Mouse (Mus musculus) gastrocnemius, postnatal 36 days (tissue): ENCODE measurements around the gene Fus. TPM values are rescaled to one million over a fixed set of nuclear protein-coding genes. Genes with fewer than 3 reads are reported as not detected.
"Not testable (repeated sequence)": the region's sequence is repeated elsewhere in the genome, so short reads cannot be mapped to it uniquely, and the experiment has no call there.

Experiments
- DNase-seq, 2 experiments: peaks; one replicate each; pipeline ENCODE4 v3.0.0; 2022
- intact Hi-C: fragments of 180-260 bp; cut with DNase I; formaldehyde crosslinking; loops from one replicate; pipeline ENCODE4 v1.15.1; 2025
- total RNA-seq, 2 experiments: library from RNA; stranded (reverse); gene quantifications; 2 replicates each; pipeline ENCODE4 v1.2.3; 2021

Gene Fus
- total RNA-seq, 2 experiments from 2014 or later: 60.9 to 92.2 TPM

DNA sequence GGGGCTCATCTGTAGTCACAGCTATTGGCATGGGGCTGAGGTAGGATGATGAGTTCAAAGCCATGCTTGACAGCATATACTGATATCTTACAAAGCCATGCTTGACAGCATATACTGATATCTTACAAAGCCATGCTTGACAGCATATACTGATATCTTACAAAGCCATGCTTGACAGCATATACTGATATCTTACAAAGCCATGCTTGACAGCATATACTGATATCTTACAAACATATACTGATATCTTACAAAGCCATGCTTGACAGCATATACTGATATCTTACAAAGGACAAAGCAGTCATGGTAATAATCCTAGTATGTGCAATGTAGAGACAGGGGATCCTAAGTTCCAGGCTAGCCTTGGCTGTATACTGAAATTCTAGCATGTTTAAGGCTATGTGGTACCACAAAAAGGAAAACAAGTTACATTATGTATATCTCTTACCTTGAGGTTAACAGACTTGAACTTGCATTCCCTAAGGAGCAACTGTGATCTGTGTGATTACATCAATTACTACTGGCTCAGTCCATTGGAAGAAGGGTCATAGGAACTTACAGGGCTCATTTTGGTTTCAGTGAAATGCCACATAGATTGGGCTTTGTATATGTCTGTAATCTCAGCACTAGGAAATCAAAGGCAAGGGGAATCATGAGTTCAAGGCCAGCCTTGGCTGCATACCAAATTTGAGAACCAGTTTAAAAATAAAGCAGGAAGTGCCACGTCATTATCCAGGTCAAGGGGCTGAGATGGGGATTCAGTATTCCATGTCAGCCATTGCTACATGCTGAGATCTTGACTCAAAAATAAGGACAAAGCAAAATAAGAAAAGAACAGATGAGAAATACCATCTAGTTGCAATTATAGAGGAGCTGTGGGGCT is 33.1 kb downstream of the Fus start:
- no peak for DNase-seq
- intact Hi-C loops: no loop called here

DNA sequence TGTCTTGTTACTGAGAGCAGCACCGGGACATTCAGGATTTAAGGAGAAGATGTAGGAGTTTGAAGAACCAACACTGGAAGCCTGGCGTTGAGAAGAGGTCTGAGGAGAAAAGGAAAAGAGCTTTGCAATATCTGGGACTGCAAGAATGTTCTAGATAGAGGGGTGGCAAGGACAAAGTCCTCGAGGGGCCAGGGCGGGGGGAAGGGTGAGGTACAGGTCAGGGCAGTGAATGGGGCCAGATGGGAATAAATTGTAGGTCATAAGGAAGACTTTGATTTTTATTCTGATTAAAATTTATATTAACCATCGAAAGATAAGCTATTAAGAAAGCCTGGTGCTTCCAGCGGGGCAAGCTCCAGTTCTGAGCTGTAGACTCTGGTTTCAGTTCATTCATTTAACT is 35.8 kb downstream of the Fus start:
- intact Hi-C loops: no loop called here

DNA sequence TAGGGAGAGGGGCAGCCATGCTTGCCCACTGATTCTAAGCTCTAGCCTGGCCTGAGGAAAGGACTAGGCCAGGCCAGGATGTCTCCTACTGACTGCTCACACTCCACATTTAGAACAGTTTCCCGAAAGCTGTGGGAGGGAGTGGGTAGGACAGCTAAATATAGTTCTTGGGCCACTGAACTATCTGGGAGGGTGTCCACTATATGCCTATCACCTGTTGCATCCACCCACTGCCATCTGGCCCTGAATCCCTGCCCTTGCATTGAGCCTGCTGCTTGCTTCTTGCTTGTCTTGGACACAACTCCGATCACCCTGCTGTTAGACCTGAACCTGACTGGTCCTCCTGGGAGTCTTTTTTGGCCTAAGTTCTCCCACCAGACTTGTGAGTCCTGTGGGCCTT is 36.4 kb downstream of the Fus start, which contains the start of gene Trim72:
TSS of gene Trim72 (plus strand) at position 262 of the 400 bp plus-strand sequence.
- intact Hi-C loops: no loop called here
- peak in 1 of 2 experiments; percentile 39 for DNase-seq

More for the DNA sequence above, 35.8 kb downstream of the Fus start:
- DNase-seq: no peak

GRCm38 (mm10) chr7:128004150-128004486 is 36.9 kb downstream of the Fus start:
- no peak for DNase-seq
- intact Hi-C loops: no loop called here

DNA sequence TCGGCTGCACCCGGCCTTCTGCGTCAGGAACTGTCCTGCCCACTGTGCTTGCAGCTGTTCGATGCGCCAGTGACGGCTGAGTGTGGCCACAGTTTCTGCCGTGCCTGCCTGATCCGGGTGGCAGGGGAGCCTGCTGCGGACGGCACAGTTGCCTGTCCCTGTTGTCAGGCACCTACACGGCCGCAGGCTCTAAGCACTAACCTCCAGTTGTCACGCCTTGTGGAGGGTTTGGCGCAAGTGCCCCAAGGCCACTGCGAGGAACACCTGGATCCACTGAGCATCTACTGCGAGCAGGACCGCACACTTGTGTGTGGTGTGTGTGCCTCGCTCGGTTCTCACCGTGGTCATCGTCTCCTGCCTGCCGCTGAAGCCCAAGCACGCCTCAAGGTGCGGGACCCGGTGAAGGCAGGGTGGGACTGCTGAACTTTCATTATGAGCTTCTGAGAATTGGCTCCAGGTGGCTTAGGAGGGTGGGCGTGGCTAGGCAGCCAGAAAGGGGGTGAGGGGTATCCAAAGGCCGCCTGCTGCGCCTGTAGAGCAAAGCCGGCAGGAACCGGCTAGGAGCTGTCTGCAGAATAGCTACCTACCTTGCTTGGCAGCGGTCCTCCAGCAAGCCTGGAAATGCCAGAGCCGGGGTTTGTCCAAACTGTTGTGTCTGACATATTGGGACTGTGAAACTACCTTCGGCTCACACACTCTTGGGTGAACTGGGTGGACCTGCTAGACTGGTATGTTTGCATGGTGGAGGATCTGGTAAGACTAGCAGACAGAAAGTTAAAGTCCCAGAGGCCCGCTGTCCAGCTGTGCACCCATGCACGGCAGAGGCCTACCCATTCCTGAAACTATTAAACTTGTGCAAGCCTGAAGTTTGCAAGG is 37.5 kb downstream of the Fus start:
- intact Hi-C loops: loop anchor here (5.0 kb wide), 1 partner anchor 203 kb away; the partner anchor contains the start of gene Cox6a2
- DNase-seq: peak; percentile 36 to 42

- intact Hi-C loops: loop anchor here (5.0 kb wide), 1 partner anchor 201 kb away; the partner anchor contains the start of gene Cox6a2
- DNase-seq: no peak
Observed at GRCm38 (mm10) chr7:128006193-128006592, 38.9 kb downstream of the Fus start.

DNA sequence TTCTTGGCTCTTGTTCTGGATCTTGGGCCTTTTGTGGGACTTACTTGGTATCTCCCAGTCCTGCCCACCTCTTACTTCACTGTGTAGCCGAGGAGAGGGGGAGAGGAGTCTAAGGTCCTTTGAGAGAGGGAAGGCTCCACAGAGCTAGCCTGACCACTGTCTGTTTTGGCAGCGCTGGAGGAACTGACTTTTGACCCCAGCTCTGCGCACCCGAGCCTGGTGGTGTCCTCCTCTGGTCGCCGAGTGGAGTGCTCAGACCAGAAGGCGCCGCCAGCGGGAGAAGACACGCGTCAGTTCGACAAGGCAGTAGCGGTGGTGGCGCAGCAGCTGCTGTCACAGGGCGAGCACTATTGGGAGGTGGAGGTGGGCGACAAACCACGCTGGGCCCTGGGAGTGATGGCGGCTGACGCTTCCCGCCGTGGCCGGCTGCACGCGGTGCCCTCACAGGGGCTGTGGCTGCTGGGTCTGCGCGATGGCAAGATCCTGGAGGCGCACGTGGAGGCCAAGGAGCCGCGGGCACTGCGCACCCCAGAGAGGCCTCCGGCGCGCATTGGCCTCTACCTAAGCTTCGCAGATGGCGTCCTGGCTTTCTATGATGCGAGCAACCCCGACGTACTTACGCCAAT is 42.6 kb downstream of the Fus start:
- DNase-seq: no peak
- intact Hi-C loops: loop anchor here (5.0 kb wide), 1 partner anchor 197 kb away; the partner anchor contains the start of gene Cox6a2

- no peak for DNase-seq
- intact Hi-C loops: no loop called here
Observed at GRCm38 (mm10) chr7:128012136-128012780, 45.0 kb downstream of the Fus start.

DNA sequence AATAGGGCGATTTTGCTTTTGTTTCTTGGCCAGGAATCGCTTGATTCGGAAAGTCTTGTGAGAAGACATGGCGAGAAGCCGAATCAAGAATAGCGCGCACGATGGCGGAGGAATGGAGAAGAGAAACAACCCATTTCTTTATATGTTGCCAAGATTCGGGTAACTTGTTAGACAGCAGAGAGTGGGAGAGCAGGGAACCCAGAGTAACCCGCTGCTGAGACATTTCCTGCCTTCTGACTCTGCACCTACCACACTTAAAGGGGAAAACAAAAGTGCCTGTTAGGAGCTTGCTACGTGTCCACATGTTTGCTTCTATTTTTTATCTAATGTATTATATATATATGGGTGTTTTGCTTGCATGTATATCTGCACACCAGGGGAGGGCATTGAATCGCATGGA is 45.9 kb downstream of the Fus start:
- DNase-seq: no peak
- intact Hi-C loops: no loop called here

DNA sequence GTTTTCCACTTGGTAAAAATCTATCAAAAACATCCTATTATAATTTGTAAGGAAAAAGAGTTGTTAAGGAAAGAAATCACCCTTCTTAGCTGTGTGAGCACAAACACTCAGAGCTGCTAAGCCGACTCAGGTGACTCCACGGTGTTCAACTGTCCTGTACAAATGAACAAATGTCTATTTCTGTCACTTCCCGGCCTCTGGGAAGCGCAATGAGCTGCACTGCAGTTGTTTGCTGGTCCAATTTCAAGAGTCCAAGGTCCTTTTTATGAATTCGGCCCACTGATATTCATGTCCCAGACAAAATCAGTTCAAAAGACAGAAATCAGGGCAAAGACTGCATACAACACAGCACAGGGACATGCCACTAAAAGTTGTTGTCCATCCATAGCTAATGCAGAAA is 48.9 kb downstream of the Fus start:
- intact Hi-C loops, DNase-seq: not testable (repeated sequence)

- intact Hi-C loops: no loop called here
- no peak for DNase-seq
Observed at GRCm38 (mm10) chr7:128016650-128017049, 49.4 kb downstream of the Fus start.

GRCm38 (mm10) chr7:128018275-128018674 is 51.0 kb downstream of the Fus start:
- no peak for DNase-seq
- intact Hi-C loops: no loop called here

DNA sequence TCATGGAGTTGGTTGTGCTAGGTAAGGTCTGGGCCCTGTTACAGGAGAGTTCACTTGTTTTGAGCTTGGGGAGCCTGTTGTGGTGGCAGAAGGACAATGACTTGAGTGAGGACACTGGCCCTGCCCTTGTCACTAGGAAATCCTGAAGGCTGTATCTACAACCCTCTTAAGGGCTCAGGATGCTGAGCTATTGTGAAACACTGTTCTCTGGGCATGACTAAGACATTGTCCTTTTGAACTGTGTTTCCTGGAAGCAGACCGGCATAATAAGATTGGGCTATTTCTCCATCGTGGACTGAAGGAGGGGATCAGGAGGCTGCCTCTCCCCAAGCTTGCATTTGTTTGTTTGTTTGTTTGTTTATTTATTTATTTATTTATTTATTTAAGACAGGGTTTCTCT is 51.9 kb downstream of the Fus start:
- DNase-seq: no peak
- intact Hi-C loops: no loop called here

GRCm38 (mm10) chr7:128022974-128023373 is 55.7 kb downstream of the Fus start:
- no peak for DNase-seq
- intact Hi-C loops: no loop called here

- intact Hi-C loops: no loop called here
- no peak for DNase-seq
Observed at GRCm38 (mm10) chr7:128023565-128023964, 56.3 kb downstream of the Fus start.

GRCm38 (mm10) chr7:128024364-128024763 is 57.1 kb downstream of the Fus start:
- DNase-seq: no peak
- intact Hi-C loops: no loop called here

DNA sequence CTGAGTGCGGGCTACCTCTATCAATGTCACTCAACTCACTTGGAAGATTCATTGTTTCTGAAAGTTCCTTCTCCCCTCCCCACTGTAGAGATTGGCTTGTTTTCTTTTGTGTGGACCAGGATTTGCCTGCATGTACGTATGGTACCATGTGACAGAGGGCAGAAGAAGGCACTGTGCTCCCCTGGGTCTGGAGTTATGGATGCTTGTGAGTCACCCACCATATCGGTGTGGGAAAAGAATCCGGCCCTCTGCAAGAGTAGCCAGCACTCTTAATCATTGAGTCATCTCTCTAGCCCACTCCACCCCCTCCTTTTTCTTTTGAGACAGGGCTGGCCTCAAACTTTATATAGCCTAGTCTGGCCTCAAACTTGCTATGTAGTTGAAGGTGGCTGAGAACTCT is 57.7 kb downstream of the Fus start:
- intact Hi-C loops: no loop called here

GRCm38 (mm10) chr7:128025381-128025780 is 58.1 kb downstream of the Fus start:
- DNase-seq: no peak
- intact Hi-C loops: no loop called here

More for the DNA sequence above, 57.7 kb downstream of the Fus start:
- no peak for DNase-seq

GRCm38 (mm10) chr7:128031403-128031976 is 64.2 kb downstream of the Fus start:
- no peak for DNase-seq
- intact Hi-C loops: no loop called here
